Mouse (Mus musculus) adipocyte (in vitro differentiated cells): ENCODE measurements around the gene Txnl4b.
A peak's percentile ranks its signal among the peaks of the same experiment; 100 is the strongest.

Source experiments
- DNase-seq: peaks from one replicate; pipeline ENCODE4 v3.0.0-alpha.2; 2016; ENCODE audit warnings: low spot score

Txnl4b gene

DNA sequence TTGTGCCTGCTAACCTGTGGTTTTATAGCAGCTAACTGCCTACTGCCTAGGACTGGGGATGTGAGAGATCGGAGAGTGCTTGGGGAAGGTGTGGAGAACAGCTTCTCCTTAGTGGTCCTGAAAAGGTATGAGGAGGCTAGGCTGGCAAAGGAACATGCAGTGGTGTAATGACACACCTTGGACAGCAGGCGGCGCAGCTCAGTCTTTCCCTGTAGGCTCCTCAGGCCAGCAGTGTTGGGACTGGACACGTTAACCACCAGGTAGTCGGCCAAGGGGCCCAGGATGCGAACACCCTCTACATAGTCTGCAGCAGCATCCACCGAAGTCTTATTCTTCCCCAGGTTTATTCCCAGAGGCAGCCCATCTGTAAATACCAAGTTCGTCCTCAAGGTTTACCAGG, 30.2 kb downstream of the Txnl4b start:
- DNase-seq = peak; percentile 69

- DNase-seq = no peak
Measured at GRCm38 (mm10) chr8:109606725-109607124, 41.0 kb downstream of the Txnl4b start.

- no peak for DNase-seq
Measured at GRCm38 (mm10) chr8:109607650-109608049, 42.0 kb downstream of the Txnl4b start.

GRCm38 (mm10) chr8:109608271-109609152, 42.8 kb downstream of the Txnl4b start, which contains the start of gene Dhodh:
Gene Dhodh (minus strand): TSS chr8:109608673.
- peak; percentile 96 for DNase-seq

DNA sequence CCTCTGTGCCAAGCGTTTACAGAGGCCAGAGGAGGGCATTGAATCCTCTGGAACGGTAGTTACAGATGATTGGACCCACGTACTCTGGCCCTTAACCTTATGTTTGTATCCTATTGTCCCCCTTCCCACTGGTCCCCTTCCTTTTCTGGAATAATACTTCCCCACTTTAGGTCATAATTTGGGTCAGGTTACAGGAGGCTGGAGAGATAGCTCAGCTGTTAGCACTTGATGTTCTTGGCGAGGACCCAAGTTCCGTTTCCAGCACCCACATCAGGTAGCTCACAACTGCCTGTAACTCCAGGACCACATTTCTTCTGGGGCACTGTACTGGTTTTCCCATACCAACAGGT, 43.4 kb downstream of the Txnl4b start:
- peak; percentile 55 for DNase-seq

- DNase-seq = no peak
Measured at GRCm38 (mm10) chr8:109614243-109615210, 48.8 kb downstream of the Txnl4b start, which contains the start of gene Pkd1l3. Gene Pkd1l3 (plus strand): TSS chr8:109614517.

DNA sequence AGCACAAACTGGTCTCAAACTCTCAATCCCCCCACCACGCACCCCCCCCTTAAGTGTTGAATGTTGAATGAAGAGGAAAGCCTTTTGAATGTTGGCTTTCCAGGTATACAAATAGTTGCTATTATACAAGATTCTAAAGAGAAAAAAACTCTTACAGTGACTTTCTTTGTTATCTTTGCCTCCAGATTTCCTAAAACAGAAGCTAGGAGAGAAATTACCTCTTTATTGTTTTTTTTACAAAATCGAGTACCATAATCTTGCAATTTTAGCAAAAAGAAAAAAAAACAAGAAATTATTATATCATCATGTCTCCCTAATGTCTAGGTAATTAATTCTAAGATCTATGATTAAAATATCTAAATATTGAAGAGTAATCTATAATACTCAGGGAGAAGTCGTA, 49.9 kb downstream of the Txnl4b start:
- DNase-seq = no peak
